Mouse (Mus musculus): ENCODE results near the gene Sh3bgrl3. TPM values are rescaled to one million over a fixed set of nuclear protein-coding genes. Genes with fewer than 3 reads are reported as not detected.

The Sh3bgrl3 gene
- total and polyA plus RNA-seq, 3 experiments: 122 to 414 TPM; not detected in 1

DNA sequence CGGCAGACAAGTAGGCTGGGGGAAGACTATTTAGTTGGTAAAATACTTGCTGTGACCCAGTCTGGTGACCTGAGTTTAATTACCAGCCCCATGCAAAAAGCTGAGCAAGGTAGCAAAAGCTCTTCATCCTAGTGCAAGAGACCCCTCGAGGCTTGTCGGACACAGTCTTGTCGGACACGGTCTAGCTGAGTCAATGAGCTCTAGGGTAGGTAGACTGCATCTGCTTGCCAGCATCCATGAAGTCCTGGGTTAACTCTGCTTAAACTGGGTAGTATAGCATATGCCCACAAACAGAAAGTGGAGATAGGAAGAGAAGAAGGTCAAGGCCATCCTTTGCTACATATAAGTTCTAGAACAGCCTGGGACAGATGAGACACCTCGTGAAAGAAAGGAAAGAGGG lies 30.2 kb upstream of the Sh3bgrl3 start:
- no peaks in the 10 kb centered on the region for H3K4me1 ChIP-seq (ENCODE audit: control insufficient read depth in 1 of 2, insufficient read depth in 2 of 2, low read length in 2 of 2)
- H3K4me3 ChIP-seq (ENCODE audit: control insufficient read depth in 1 of 2, insufficient read depth in 1 of 2, low read depth in 2 of 2, low read length in 2 of 2): no peak overlapping the region
- no peaks in the 10 kb centered on the region for H3K9me3 ChIP-seq (replicated peaks; ENCODE audit: insufficient read depth, low read length)
- no peak for DNase-seq (ENCODE audit: low read depth, low spot score)
- TF ChIP-seq MAFK (IDR thresholded peaks at IDR 0.05; ENCODE audit: borderline replicate concordance, low read depth, low read length): no peak
- TF ChIP-seq MXI1 (IDR thresholded peaks at IDR 0.05; ENCODE audit: low read depth, low read length): no peak
- TF ChIP-seq E2F4 (IDR thresholded peaks at IDR 0.05; ENCODE audit: borderline replicate concordance, low read depth, low read length): no peak
- TF ChIP-seq GABPA (IDR thresholded peaks at IDR 0.05; ENCODE audit: low read depth, low read length): no peak
- no peak for TF ChIP-seq CHD1 (IDR thresholded peaks at IDR 0.05; ENCODE audit: low read depth, low read length)
- no peak for TF ChIP-seq SIN3A (IDR thresholded peaks at IDR 0.05; ENCODE audit: low read length)
- no peak for TF ChIP-seq MEF2A (IDR thresholded peaks at IDR 0.05; ENCODE audit: extremely low read depth, insufficient replicate concordance, low read depth, low read length, poor library complexity, severe bottlenecking)
- no peak for TF ChIP-seq SMC3 (IDR thresholded peaks at IDR 0.05; ENCODE audit: low read depth, low read length)
- no peak for TF ChIP-seq POLR2AphosphoS2 (IDR thresholded peaks at IDR 0.05; ENCODE audit: low read length)
- no peak for TF ChIP-seq USF2 (IDR thresholded peaks at IDR 0.05; ENCODE audit: borderline replicate concordance in 1 of 2, insufficient read depth in 1 of 2, low read depth in 1 of 2, low read length in 2 of 2)
- no peak for TF ChIP-seq MAX (IDR thresholded peaks at IDR 0.05; ENCODE audit: low read length)
- no peak for TF ChIP-seq ETS1 (IDR thresholded peaks at IDR 0.05; ENCODE audit: low read depth, low read length)
- TF ChIP-seq ZMIZ1 (IDR thresholded peaks at IDR 0.05; ENCODE audit: low read depth, low read length): no peak
- no peak for TF ChIP-seq MYC (IDR thresholded peaks at IDR 0.05; ENCODE audit: low read depth, low read length)
- TF ChIP-seq JUND (IDR thresholded peaks at IDR 0.05; ENCODE audit: low read depth, low read length): no peak
- TF ChIP-seq TAL1 (IDR thresholded peaks at IDR 0.05; ENCODE audit: low read length): no peak
- no peak for TF ChIP-seq ELF1 (IDR thresholded peaks at IDR 0.05; ENCODE audit: low read depth, low read length)
- TF ChIP-seq MYB (IDR thresholded peaks at IDR 0.05; ENCODE audit: low read depth, low read length): no peak
- no peak for TF ChIP-seq ZC3H11A (IDR thresholded peaks at IDR 0.05; ENCODE audit: low read depth, low read length)
- no peak for TF ChIP-seq ZNF384 (IDR thresholded peaks at IDR 0.05; ENCODE audit: low read depth, low read length)
- H3K79me2 ChIP-seq (ENCODE audit: control insufficient read depth, insufficient read depth, low read length, poor library complexity): no peaks in the 10 kb centered on the region
- H3K36me3 ChIP-seq (ENCODE audit: control insufficient read depth in 1 of 2, insufficient read depth in 2 of 2, low read length in 2 of 2): peaks cover 0 to 16% of the 10 kb centered on the region in 2 experiments; a peak in 2 of 4 replicates
- H3K27ac ChIP-seq (ENCODE audit: control insufficient read depth, low read depth, low read length): no peak overlapping the region
- H3K27me3 ChIP-seq (ENCODE audit: control insufficient read depth in 1 of 2, insufficient read depth in 2 of 2, low read length in 2 of 2): no peaks in the 10 kb centered on the region
- no peak overlapping the region for H3K9ac ChIP-seq (ENCODE audit: control insufficient read depth, low read depth, low read length, poor library complexity, severe bottlenecking)

DNA sequence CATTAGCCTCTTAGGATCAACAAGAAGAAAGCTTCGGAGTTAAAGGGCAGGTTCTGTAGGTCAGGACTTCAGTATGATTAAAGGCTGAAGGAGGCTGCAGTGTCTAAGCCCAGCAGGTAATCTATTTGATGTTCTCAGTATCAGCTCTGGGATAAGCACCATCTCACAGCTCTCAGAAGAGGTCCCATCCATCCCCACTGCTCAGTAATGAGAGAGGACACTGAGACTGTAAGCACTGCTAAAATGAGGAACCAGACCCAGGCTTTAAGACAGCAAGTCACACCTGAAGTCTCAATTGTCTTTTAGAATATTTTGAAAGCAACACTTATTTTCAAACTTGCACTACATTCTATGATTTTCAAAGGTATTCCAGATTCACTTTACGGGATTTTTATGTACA lies 29.0 kb upstream of the Sh3bgrl3 start:
- DNase-seq (ENCODE audit: low read depth, low spot score): no peak
- no peak overlapping the region for H3K9ac ChIP-seq (ENCODE audit: control insufficient read depth, low read depth, low read length, poor library complexity, severe bottlenecking)
- H3K4me1 ChIP-seq (ENCODE audit: control insufficient read depth in 1 of 2, insufficient read depth in 2 of 2, low read length in 2 of 2): no peaks in the 10 kb centered on the region
- H3K36me3 ChIP-seq (ENCODE audit: control insufficient read depth in 1 of 2, insufficient read depth in 2 of 2, low read length in 2 of 2): peaks cover 0 to 18% of the 10 kb centered on the region in 2 experiments; a peak in 2 of 4 replicates
- TF ChIP-seq RCOR1 (IDR thresholded peaks at IDR 0.05; ENCODE audit: low read depth, low read length): no peak
- TF ChIP-seq CHD1 (IDR thresholded peaks at IDR 0.05; ENCODE audit: low read depth, low read length): no peak
- no peaks in the 10 kb centered on the region for H3K9me3 ChIP-seq (replicated peaks; ENCODE audit: insufficient read depth, low read length)
- H3K27me3 ChIP-seq (ENCODE audit: control insufficient read depth in 1 of 2, insufficient read depth in 2 of 2, low read length in 2 of 2): no peaks in the 10 kb centered on the region
- no peaks in the 10 kb centered on the region for H3K79me2 ChIP-seq (ENCODE audit: control insufficient read depth, insufficient read depth, low read length, poor library complexity)
- no peak overlapping the region for H3K4me3 ChIP-seq (ENCODE audit: control insufficient read depth in 1 of 2, insufficient read depth in 1 of 2, low read depth in 2 of 2, low read length in 2 of 2)
- no peak overlapping the region for H3K27ac ChIP-seq (ENCODE audit: control insufficient read depth, low read depth, low read length)

Data from MEL (cell line).